Mouse (Mus musculus) urinary bladder, postnatal 4 days (tissue): Measurements from ENCODE around the gene Rbm18.

Source experiments
- DNase-seq, 2 experiments: peaks; one replicate each; pipeline ENCODE4 v3.0.0; 2021 to 2022; ENCODE audit warnings: low spot score in 2 of 2

Gene Rbm18

DNA sequence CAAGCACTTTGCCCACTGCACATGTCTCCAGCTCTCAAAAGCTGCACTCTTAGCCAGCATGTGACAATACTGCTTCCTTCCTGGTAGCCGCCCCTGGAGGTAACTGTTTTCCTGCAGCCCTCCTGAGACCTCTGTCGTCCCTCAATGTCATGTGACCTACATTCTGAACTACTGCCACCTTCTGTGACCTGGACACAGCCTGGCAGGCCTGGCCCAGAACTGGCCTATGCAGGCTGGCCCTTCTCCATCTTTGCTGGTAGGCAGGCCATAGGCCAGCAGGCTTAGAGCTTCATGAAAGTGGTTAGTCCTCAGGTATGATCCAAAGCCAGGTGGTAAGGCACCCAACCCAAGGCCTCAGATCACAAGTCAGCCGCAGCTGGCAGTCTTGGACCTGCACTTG, 62.8 kb downstream of the Rbm18 start:
- no peak for DNase-seq

DNA sequence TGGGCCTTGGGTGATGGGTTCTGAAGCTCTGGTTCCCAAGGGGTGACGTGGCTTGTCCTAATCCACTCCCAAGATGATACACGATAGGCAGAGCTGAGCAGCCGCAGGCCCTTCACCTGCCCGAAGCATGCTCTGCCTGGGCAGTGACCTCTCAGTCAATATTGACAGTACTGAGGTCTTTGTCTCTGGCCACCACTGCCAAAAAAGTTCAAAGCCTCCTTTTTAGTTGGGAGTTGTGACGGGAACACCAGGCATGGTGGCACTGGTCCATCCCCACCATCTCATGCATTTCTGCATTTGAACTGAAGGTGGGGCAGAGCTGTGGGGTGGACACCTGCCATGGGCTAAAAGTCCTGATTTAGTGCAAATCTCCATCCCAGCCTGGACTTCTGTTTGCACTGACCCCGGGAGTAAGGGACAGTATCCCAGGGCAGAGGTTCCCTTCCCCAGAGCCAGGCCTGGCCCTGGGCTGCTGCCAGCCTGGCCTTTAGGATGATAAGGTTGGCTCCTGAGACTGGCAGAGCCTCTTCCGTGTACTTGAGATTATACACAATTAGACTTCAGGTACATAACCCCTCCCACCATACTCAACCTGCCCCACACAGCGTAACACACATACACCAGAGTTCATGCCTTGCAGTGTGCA, 64.8 kb downstream of the Rbm18 start:
- no peak for DNase-seq

- DNase-seq = no peak
Observed at GRCm38 (mm10) chr2:36067132-36067531, 69.4 kb downstream of the Rbm18 start.
